Mouse (Mus musculus) fibroblast of lung, adult 2 months (primary cell): ENCODE data around the gene Gm49339.
"Not testable (repeated sequence)": the region's sequence is repeated elsewhere in the genome, so short reads cannot be mapped to it uniquely, and the experiment has no call there.

ENCODE experiments used
- DNase-seq: peaks from one replicate; pipeline ENCODE4 v3.0.0-alpha.2; 2011; ENCODE audit warnings: low read depth

Gene Gm49339

GRCm38 (mm10) chr10:51480397-51480796, at the start of gene Gm49339, which contains the start of gene Lilr4b:
Gene Gm49339, plus strand, starts transcription at chr10:51480612.
Gene Lilr4b, plus strand, starts transcription at chr10:51480632.
- not testable (repeated sequence) for DNase-seq

DNA sequence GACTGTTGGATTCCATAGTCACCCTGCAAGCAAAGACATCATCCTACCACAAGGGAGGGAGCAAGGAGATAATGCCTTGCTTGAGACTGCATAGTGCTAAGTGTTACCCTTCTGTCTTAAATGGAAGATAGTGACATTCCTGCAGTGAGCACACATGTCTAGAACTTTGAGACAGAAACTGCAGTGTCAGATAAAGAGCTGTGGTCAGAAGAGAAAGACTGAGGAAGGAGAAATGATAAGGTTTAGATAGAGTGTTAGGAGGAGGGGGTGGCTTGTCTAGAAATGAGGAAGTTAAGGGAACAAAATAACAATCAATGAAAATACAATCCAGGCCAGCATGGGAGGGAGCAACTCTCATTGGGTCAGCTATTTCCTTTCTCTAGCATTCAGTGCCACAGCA, 47.5 kb upstream of the Gm49339 start:
- DNase-seq, result no peak

DNA sequence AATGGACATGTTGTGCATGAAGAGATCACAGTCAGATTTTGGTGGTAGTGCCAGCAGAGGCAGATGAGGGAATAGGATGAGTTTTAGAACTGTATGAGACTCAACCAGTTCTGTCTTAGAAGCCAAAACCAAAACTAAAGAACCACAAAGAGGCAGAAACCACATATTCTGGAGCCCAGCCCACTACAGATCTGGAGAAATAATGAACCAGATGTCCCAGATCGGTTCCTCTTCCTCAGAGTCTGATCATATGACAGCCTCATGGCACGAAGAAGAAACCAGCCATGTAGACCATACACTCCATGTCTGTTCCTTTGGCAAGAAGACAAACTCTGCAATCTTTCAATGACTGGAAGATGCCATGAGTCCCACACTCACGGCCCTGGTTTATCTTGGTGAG, 44.7 kb upstream of the Gm49339 start:
- DNase-seq, result no peak

DNA sequence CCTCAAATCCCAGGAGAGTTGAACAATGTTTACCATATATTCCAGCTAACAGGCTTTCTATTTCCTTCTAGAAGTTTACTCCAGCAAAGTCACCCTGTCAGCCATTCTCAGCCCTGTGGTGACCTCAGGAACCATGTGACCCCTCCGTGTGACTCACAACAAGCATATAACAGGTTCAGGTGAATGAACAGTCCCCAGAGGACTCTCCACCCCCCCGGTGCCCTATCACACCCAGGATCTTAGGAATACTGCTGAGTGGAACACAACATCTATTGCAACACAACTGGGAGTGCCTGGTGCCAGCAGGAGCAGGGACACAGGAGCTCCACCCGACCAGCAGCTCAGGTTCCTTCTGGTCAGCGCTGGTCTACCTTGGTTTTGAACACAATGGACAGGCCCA, 28.8 kb upstream of the Gm49339 start:
- DNase-seq, result no peak

GRCm38 (mm10) chr10:51453616-51454298, 26.7 kb upstream of the Gm49339 start:
- DNase-seq, result no peak

DNA sequence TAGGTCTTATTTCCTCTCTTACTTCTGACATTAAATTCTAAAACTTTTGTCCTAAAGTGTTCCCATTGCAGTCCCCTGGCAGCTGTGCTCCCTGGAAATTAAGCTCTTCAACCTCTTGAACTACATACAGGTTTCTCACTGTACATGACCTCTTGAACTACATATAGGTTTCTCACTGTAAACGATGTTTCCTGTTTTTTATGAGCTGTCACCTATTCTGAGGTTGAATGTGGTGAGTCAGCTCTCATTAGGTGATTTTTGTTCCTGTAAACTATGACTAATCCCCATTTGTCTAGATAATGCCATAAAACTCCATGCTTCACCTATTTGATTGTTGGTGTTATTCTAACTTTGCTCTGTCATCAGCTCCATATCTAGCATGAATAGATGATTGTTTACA, 26.0 kb upstream of the Gm49339 start:
- DNase-seq, result no peak

- no peak for DNase-seq
These were observed 24.6 kb upstream of the Gm49339 start for GRCm38 (mm10) chr10:51455762-51456161.

DNA sequence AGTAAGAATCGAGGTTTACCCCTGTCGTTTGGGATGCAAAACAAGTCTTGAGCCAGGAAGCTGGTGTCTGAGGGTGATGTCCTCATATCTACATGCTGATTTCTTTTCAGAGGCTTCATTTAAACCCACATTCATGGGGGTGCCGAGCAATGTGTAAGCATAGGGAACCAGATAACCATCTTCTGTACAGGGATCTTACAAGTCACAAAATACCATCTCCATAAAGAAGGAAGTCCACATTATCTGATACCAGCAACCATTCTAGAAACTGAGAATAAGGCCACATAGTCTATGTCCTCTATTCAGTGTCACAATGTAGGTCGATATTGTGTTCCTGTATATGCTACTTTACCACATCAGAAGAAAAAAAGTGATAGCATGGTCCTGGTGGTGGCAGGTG, 24.0 kb upstream of the Gm49339 start:
- DNase-seq, result no peak

DNA sequence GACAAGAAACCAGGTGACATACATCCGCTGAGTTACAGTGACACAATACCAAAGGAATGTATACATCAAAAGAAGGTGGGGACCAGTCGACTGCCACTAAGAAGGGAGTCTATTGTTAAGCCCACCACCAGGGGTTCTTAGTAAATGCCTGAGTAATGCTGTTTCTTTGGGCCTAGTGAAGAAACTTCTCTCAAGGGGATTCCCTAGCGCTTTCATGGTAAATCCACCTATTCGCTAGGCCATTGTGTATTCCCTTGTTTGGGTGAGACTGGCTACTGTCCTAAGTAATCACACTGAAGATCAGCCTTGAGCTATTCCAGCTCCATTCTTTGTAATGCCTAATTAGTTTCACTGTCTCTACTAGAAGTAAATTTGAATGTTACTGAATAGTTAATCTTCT, 16.6 kb upstream of the Gm49339 start:
- DNase-seq, result not testable (repeated sequence)

GRCm38 (mm10) chr10:51490691-51491090, 10.3 kb downstream of the Gm49339 start, which contains the start of gene Lilrb4a:
Gene Lilrb4a, plus strand, starts transcription at chr10:51490956.
- not testable (repeated sequence) for DNase-seq

DNA sequence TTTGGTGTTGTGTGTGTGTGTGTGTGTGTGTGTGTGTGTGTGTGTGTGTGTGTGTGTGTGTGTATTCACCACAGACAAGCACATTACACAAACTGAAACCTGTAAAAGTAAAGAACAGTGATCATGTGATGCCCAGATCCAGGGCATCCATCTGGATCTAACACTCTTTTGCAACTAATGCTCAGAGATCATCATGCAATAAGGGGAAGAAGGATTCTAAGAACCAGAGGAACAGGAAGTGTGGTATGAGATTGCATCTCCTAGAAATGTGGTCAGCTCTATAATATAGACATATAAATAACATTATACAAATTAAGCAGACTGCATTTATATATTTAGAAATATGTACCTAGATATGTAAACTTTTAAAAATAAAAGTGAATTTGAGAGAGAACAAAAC, 39.6 kb downstream of the Gm49339 start:
- no peak for DNase-seq

DNA sequence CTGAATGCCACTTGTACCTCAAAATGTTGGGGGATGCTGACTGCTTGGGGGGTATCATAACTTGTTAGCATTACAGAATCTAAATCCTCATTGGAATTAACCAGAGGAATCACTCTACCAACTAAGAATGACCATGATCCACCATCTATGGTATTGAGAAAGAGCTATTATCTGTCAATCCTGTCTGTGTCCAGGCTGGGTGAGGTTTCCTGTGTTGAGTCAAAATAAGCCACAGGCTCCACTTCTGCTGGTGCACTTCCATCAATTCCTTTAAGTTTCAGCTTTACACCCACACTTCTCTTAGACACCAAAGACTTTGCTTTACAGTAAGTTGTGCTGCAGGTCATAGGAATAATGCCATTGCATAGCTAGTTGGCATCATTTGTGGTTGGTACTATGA, 41.0 kb downstream of the Gm49339 start:
- no peak for DNase-seq

DNA sequence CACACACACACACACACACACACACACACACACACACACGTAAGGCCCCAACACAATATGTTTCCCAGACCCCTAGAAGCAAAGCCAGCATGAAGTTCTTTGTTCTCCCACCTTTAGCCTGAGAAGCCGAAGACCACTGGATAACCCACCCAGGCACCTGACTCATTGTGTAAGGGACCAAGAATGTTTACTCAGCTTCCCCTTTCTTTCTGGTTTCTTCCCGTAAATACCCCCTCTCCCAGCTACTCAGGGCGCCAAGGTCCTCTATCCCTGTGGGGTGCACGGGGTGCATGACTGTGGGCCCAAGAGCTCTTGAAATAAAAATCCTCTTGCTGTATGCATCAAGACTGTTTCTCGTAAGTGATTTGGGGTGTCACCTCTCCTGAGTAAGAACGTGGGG, 45.7 kb downstream of the Gm49339 start:
- no peak for DNase-seq

DNA sequence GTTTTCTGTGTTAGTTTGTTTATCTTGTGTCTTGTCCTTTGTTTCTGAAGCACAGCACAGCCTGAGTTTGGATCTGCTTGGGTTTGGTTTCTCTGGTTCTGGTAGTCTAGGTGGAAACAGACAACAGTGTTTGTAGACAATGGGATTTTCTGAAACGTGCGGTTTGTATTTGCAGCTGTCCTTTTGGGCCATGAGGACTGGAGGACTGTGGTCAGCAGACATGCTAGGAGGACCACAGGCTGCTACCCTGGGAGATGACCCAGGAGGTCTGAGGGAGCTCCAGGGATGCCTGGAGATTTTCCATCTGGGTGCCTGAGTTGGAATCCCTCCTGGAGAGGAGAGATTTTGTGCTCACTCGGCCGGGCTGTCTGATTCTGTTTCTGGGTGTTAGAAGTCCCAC, 46.2 kb downstream of the Gm49339 start:
- DNase-seq, result no peak

- no peak for DNase-seq
These were observed 48.5 kb downstream of the Gm49339 start for GRCm38 (mm10) chr10:51528840-51529434.

DNA sequence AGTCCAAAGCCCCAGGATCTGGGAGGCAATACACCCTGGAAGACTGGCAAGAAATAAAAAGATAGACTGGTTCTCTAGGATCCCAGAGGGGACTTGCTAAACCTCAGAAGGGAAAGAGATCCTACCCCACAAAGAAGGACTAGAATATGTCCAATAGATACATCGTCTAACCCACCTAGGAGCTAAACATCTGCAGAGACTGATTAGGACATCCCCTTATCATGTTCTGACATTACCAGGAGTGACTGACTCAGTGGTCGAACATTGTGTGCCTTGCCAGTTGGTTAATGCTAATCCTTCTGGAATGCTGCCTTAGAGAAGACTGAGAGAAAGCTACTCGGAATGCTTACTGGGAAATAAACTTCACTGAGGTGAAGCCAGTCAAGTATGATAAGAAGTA, 49.1 kb downstream of the Gm49339 start:
- no peak for DNase-seq

GRCm38 (mm10) chr10:51530813-51531212, 50.4 kb downstream of the Gm49339 start:
- no peak for DNase-seq
